Mouse (Mus musculus) ES-Bruce4 (cell line): Measurements from ENCODE around the gene Gm6096. TPM values are rescaled to one million over a fixed set of nuclear protein-coding genes. Genes with fewer than 3 reads are reported as not detected.

Source experiments
- H3K27ac ChIP-seq: 2 replicates; pipeline ENCODE4 v1.5.1; 2012; ENCODE audit warnings: low read length, inconsistent platforms; ENCODE audit not compliant: insufficient read depth
- H3K27me3 ChIP-seq: 2 replicates; pipeline ENCODE4 v1.6.1; 2012; ENCODE audit warnings: mild to moderate bottlenecking, low read length, inconsistent platforms; ENCODE audit not compliant: control insufficient read depth, poor library complexity, insufficient read depth, severe bottlenecking
- H3K36me3 ChIP-seq: 2 replicates; pipeline ENCODE4 v1.6.1; 2012; ENCODE audit warnings: inconsistent platforms, mild to moderate bottlenecking, low read length, moderate library complexity; ENCODE audit not compliant: control insufficient read depth, poor library complexity, insufficient read depth, severe bottlenecking
- H3K4me1 ChIP-seq: one replicate; pipeline ENCODE4 v1.8.1; 2011; ENCODE audit warnings: low read length; ENCODE audit not compliant: control insufficient read depth, insufficient read depth
- H3K4me3 ChIP-seq: 2 replicates; pipeline ENCODE4 v1.5.1; 2011; ENCODE audit warnings: low read depth, mild to moderate bottlenecking, low read length
- H3K9ac ChIP-seq: 2 replicates; pipeline ENCODE4 v1.6.1; 2012; ENCODE audit warnings: low read depth, mild to moderate bottlenecking, inconsistent platforms; ENCODE audit not compliant: poor library complexity, severe bottlenecking
- H3K9me3 ChIP-seq: replicated peaks from 2 replicates; pipeline ENCODE4 v1.6.1; 2012; ENCODE audit warnings: mild to moderate bottlenecking, low read length, inconsistent platforms; ENCODE audit not compliant: control insufficient read depth, poor library complexity, insufficient read depth, severe bottlenecking
- CTCF ChIP-seq: IDR thresholded peaks from one replicate; pipeline ENCODE4 v1.8.1; 2011; ENCODE audit warnings: low read depth, low read length
- EP300 ChIP-seq: IDR thresholded peaks from 2 replicates; pipeline ENCODE4 v1.6.1; 2011; ENCODE audit warnings: low read depth, low read length; ENCODE audit not compliant: insufficient read depth
- POLR2A ChIP-seq: IDR thresholded peaks from one replicate; pipeline ENCODE4 v1.8.1; 2011; ENCODE audit warnings: low read length; ENCODE audit not compliant: insufficient read depth
- polyA plus RNA-seq: library from polyadenylated mRNA; stranded (reverse); fragments of >200 nt; gene quantifications from 2 replicates; pipeline ENCODE4 v1.2.4, GENCODE M21; 2011; ENCODE audit warnings: low read depth; ENCODE audit not compliant: missing spikeins, insufficient read depth, insufficient read length

Gm6096 gene
- polyA plus RNA-seq, 1 experiment, result not detected

DNA sequence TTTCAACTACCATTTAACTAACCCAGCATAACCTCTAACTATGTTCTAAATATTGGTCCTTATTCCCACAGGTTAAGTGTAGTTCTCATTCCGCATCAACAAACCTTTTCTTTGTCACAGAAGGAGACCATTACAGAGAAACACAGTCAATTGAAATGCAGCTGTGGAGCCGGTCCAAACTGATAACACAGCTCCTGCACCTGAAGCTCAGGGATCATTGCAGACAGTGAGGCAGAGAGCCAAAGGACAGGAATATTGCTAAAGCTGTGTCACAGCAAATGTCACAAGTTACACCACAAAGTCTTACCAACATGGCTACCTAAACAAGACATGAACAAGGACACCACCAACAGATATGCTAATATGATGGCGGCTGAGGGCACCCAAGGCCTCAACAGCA, 25.2 kb downstream of the Gm6096 start:
- no peak overlapping the region for H3K9ac ChIP-seq
- no peaks in the 10 kb centered on the region for H3K9me3 ChIP-seq
- no peaks in the 10 kb centered on the region for H3K36me3 ChIP-seq
- H3K27me3 ChIP-seq, result no peaks in the 10 kb centered on the region
- H3K4me3 ChIP-seq, result no peak overlapping the region
- no peak overlapping the region for H3K27ac ChIP-seq
- peaks cover under 1% of the 10 kb centered on the region for H3K4me1 ChIP-seq
- TF ChIP-seq POLR2A, result no peak
- no peak for TF ChIP-seq CTCF
- no peak for TF ChIP-seq EP300

DNA sequence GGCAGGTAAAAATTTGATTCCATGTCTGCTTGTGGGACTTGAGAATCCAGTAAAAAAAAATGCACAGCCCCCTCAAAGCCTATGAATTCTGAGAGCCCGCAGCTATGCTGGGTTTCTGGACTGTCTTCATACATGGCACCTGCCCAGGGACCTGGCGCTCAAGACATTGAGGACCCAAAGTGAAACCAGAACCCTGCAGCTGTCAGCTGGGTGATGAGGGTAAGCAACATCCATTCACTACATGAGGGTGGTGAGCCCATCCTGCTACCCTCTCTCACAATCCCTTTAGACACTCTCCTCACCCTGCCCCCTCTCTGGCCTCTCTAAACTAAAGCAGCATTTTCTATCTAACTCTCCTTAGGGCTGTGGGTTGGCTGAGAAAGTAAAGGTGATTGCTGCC, 26.8 kb downstream of the Gm6096 start:
- no peaks in the 10 kb centered on the region for H3K4me1 ChIP-seq
- H3K9me3 ChIP-seq, result no peaks in the 10 kb centered on the region
- TF ChIP-seq CTCF (no peak), EP300 (no peak), POLR2A (no peak)
- no peak overlapping the region for H3K27ac ChIP-seq
- no peak overlapping the region for H3K4me3 ChIP-seq
- no peaks in the 10 kb centered on the region for H3K36me3 ChIP-seq
- no peak overlapping the region for H3K9ac ChIP-seq
- no peaks in the 10 kb centered on the region for H3K27me3 ChIP-seq

GRCm38 (mm10) chr7:34290450-34291151, 39.8 kb downstream of the Gm6096 start:
- no peak overlapping the region for H3K4me3 ChIP-seq
- H3K9me3 ChIP-seq, result no peaks in the 10 kb centered on the region
- H3K36me3 ChIP-seq, result no peaks in the 10 kb centered on the region; the same call in 1 of the 2 replicates
- no peaks in the 10 kb centered on the region for H3K4me1 ChIP-seq
- no peak overlapping the region for H3K9ac ChIP-seq
- TF ChIP-seq POLR2A (no peak), CTCF (no peak), EP300 (no peak)
- H3K27ac ChIP-seq, result no peak overlapping the region
- H3K27me3 ChIP-seq, result no peaks in the 10 kb centered on the region

DNA sequence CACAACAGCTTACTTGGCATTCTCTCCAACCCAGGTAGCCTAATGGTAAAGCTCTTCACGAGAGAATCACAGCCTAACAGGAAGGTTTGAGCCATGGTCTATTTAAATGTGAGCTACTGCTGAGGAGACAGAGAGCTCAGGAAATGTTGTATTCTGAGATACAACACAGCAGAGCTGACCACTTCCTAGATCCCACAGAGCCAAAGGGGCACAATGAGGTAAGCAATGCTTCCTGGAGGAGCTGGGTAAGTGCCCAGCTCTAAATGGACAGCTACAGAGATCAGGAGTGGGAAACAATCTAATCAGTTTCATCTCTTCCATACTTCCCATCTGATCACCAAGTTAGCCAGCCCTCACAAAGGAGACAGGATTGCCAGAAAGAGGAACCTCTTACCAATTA, 40.4 kb downstream of the Gm6096 start:
- Histone ChIP-seq H3K9me3 (no peaks in the 10 kb centered on the region), H3K9ac (no peak overlapping the region)
- TF ChIP-seq CTCF, result no peak
- no peak for TF ChIP-seq EP300
- TF ChIP-seq POLR2A, result no peak

GRCm38 (mm10) chr7:34292633-34293032, 41.8 kb downstream of the Gm6096 start:
- H3K4me1 ChIP-seq, result no peaks in the 10 kb centered on the region
- TF ChIP-seq CTCF, result no peak
- no peak for TF ChIP-seq EP300
- TF ChIP-seq POLR2A, result no peak
- no peak overlapping the region for H3K4me3 ChIP-seq
- no peak overlapping the region for H3K9ac ChIP-seq
- H3K36me3 ChIP-seq, result no peaks in the 10 kb centered on the region
- no peaks in the 10 kb centered on the region for H3K9me3 ChIP-seq
- no peaks in the 10 kb centered on the region for H3K27me3 ChIP-seq
- H3K27ac ChIP-seq, result no peak overlapping the region

More for the DNA sequence above, 40.4 kb downstream of the Gm6096 start:
- Histone ChIP-seq H3K27me3 (no peaks in the 10 kb centered on the region), H3K4me3 (no peak overlapping the region), H3K27ac (no peak overlapping the region), H3K4me1 (no peaks in the 10 kb centered on the region), H3K36me3 (no peaks in the 10 kb centered on the region)

- TF ChIP-seq EP300 (no peak), CTCF (no peak), POLR2A (no peak)
- no peaks in the 10 kb centered on the region for H3K9me3 ChIP-seq
- no peak overlapping the region for H3K27ac ChIP-seq
- H3K36me3 ChIP-seq, result no peaks in the 10 kb centered on the region
- H3K9ac ChIP-seq, result no peak overlapping the region
- no peak overlapping the region for H3K4me3 ChIP-seq
- H3K4me1 ChIP-seq, result no peaks in the 10 kb centered on the region
- no peaks in the 10 kb centered on the region for H3K27me3 ChIP-seq
These were observed 45.3 kb downstream of the Gm6096 start for GRCm38 (mm10) chr7:34296124-34296523.
